Mouse (Mus musculus) midbrain, embryonic 14.5 days (tissue): ENCODE measurements around the gene Ltbp4. TPM values are rescaled to one million over a fixed set of nuclear protein-coding genes. Genes with fewer than 3 reads are reported as not detected.

Experiments
- ATAC-seq: fragments of 200-750 bp; cut with Nextera tagmentation; 2 replicates; pipeline ENCODE4 v1.8.0; 2017; ENCODE audit warnings: moderate number of reproducible peaks, moderate library complexity; ENCODE audit not compliant: low FRiP score, low TSS enrichment
- DNase-seq: peaks from one replicate; pipeline ENCODE4 v3.0.0-alpha.2; 2015
- H3K27ac ChIP-seq: fragments of 300-500 bp; sonication (generic); replicated peaks from 2 replicates; pipeline ENCODE4 v1.5.1; 2014; ENCODE audit warnings: mild to moderate bottlenecking, low read depth, low read length, moderate library complexity
- H3K27me3 ChIP-seq: fragments of 300-500 bp; sonication (generic); 2 replicates; pipeline ENCODE4 v1.6.1; 2014; ENCODE audit warnings: low read length, control low read depth, mixed read lengths; ENCODE audit not compliant: control insufficient read depth, insufficient read depth
- H3K36me3 ChIP-seq: fragments of 300-500 bp; sonication (generic); 2 replicates; pipeline ENCODE4 v1.6.1; 2014; ENCODE audit warnings: low read length, control low read depth; ENCODE audit not compliant: control insufficient read depth, insufficient read depth
- H3K4me1 ChIP-seq: fragments of 300-500 bp; sonication (generic); 2 replicates; pipeline ENCODE4 v1.6.1; 2014; ENCODE audit warnings: mild to moderate bottlenecking, antibody characterized with exemption, low read length, control low read depth; ENCODE audit not compliant: control insufficient read depth, insufficient read depth
- H3K4me2 ChIP-seq: fragments of 300-500 bp; sonication (generic); 2 replicates; pipeline ENCODE4 v1.6.1; 2014; ENCODE audit warnings: mild to moderate bottlenecking, low read length, moderate library complexity
- H3K4me3 ChIP-seq: fragments of 300-500 bp; sonication (generic); replicated peaks from 2 replicates; pipeline ENCODE4 v1.5.1; 2014; ENCODE audit warnings: low read depth, low read length
- H3K9ac ChIP-seq: fragments of 300-500 bp; sonication (generic); replicated peaks from 2 replicates; pipeline ENCODE4 v1.6.1; 2014; ENCODE audit warnings: mild to moderate bottlenecking, low read length, moderate library complexity
- H3K9me3 ChIP-seq: fragments of 300-500 bp; sonication (generic); 2 replicates; pipeline ENCODE4 v1.6.1; 2016; ENCODE audit warnings: low read length, control low read depth, mixed read lengths; ENCODE audit not compliant: control insufficient read depth
- WGBS: fragments of 180-500 bp; shearing (Covaris S2); extraction: QIAGEN DNeasy Blood & Tissue Kit; methylation state at CpG from one replicate; pipeline ENCODE4 v1.1.7; 2014; 5-methylcytosine and 5-hydroxymethylcytosine counted together
- polyA plus RNA-seq: library from polyadenylated mRNA; unstranded; fragments of >200 nt; fragmentation: Nextera tagmentation; extraction: Ambion mirVana; gene quantifications from 2 replicates; pipeline ENCODE4 v1.2.1, GENCODE M21; 2014

The Ltbp4 gene
- polyA plus RNA-seq, 1 experiment from 2014 or later: 7.4 TPM

GRCm38 (mm10) chr7:27359162-27359561 is 21.7 kb upstream of the Ltbp4 start:
- no peak overlapping the region for H3K4me2 ChIP-seq
- no peak overlapping the region for H3K27ac ChIP-seq
- 65% methylated on average over 2 of the region's 2 CpGs for WGBS
- peaks cover 8% of the 10 kb centered on the region for H3K4me1 ChIP-seq
- H3K9ac ChIP-seq: no peak overlapping the region
- no peak for ATAC-seq
- DNase-seq: no peak
- H3K36me3 ChIP-seq: no peaks in the 10 kb centered on the region
- peaks cover 40% of the 10 kb centered on the region for H3K27me3 ChIP-seq
- H3K4me3 ChIP-seq: no peak overlapping the region
- no peaks in the 10 kb centered on the region for H3K9me3 ChIP-seq

GRCm38 (mm10) chr7:27357595-27357978 is 20.1 kb upstream of the Ltbp4 start:
- peaks cover 15% of the 10 kb centered on the region for H3K4me1 ChIP-seq
- WGBS: 23% methylated on average over 3 of the region's 3 CpGs
- H3K36me3 ChIP-seq: peaks cover 10% of the 10 kb centered on the region
- no peak overlapping the region for H3K4me2 ChIP-seq
- peaks cover 26% of the 10 kb centered on the region for H3K27me3 ChIP-seq
- no peaks in the 10 kb centered on the region for H3K9me3 ChIP-seq
- H3K27ac ChIP-seq: no peak overlapping the region
- ATAC-seq: no peak
- no peak overlapping the region for H3K9ac ChIP-seq
- H3K4me3 ChIP-seq: no peak overlapping the region
- DNase-seq: no peak

- Histone ChIP-seq H3K4me2 (peak within 1 kb of the TSS; percentile 54), H3K4me1 (peaks cover 15% of the 10 kb centered on the region), H3K9me3 (no peaks in the 10 kb centered on the region), H3K36me3 (peaks cover 16% of the 10 kb centered on the region), H3K27ac (no peak within 1 kb of the TSS), H3K4me3 (peak within 1 kb of the TSS; percentile 69), H3K9ac (no peak within 1 kb of the TSS; the same call in 1 of the 2 replicates), H3K27me3 (peaks cover 22% of the 10 kb centered on the region)
- DNase-seq: no peak
- WGBS: 6% methylated on average over 27 of the region's 27 CpGs
- no peak for ATAC-seq
Observed at GRCm38 (mm10) chr7:27356861-27357594, 19.5 kb upstream of the Ltbp4 start, which contains the start of gene Gm20479. TSS of gene Gm20479 (minus strand) at chr7:27357419.

GRCm38 (mm10) chr7:27356248-27356647 is 18.8 kb upstream of the Ltbp4 start:
- 2% methylated on average over 16 of the region's 16 CpGs for WGBS
- peaks cover 23% of the 10 kb centered on the region for H3K36me3 ChIP-seq
- no peak overlapping the region; the same call in 1 of the 2 replicates for H3K9ac ChIP-seq
- peaks cover 15% of the 10 kb centered on the region for H3K4me1 ChIP-seq
- H3K4me2 ChIP-seq: peak overlapping the region; percentile 54
- DNase-seq (peak; percentile 47), ATAC-seq (peak; percentile 55; the same call in 1 of the 2 replicates)
- no peaks in the 10 kb centered on the region for H3K9me3 ChIP-seq
- peak overlapping the region; percentile 69 for H3K4me3 ChIP-seq
- peaks cover 22% of the 10 kb centered on the region for H3K27me3 ChIP-seq
- no peak overlapping the region for H3K27ac ChIP-seq

GRCm38 (mm10) chr7:27355745-27356240 is 18.3 kb upstream of the Ltbp4 start, which contains the start of gene Shkbp1:
TSS of gene Shkbp1 (minus strand) at chr7:27356019.
- no peaks in the 10 kb centered on the region for H3K9me3 ChIP-seq
- H3K36me3 ChIP-seq: peaks cover 25% of the 10 kb centered on the region
- H3K4me1 ChIP-seq: peaks cover 15% of the 10 kb centered on the region
- peaks cover 22% of the 10 kb centered on the region for H3K27me3 ChIP-seq
- H3K27ac ChIP-seq: peak within 1 kb of the TSS; percentile 72
- H3K4me3 ChIP-seq: peak within 1 kb of the TSS; percentile 69
- peak within 1 kb of the TSS; percentile 54 for H3K4me2 ChIP-seq
- peak; percentile 95 for ATAC-seq
- under 1% methylated on average over 34 of the region's 34 CpGs for WGBS
- H3K9ac ChIP-seq: peak within 1 kb of the TSS; percentile 60
- peak; percentile 95 for DNase-seq

GRCm38 (mm10) chr7:27355261-27355660 is 17.8 kb upstream of the Ltbp4 start:
- H3K9me3 ChIP-seq: no peaks in the 10 kb centered on the region
- DNase-seq: no peak

GRCm38 (mm10) chr7:27354783-27355182 is 17.3 kb upstream of the Ltbp4 start:
- Histone ChIP-seq H3K27me3 (peaks cover 22% of the 10 kb centered on the region), H3K9ac (peak overlapping the region; percentile 60), H3K4me2 (peak overlapping the region; percentile 54), H3K4me3 (peak overlapping the region; percentile 69), H3K36me3 (peaks cover 32% of the 10 kb centered on the region), H3K4me1 (peaks cover 15% of the 10 kb centered on the region), H3K9me3 (no peaks in the 10 kb centered on the region), H3K27ac (no peak overlapping the region)
- no peak for ATAC-seq
- 52% methylated on average over 4 of the region's 4 CpGs for WGBS
- DNase-seq: no peak

More at GRCm38 (mm10) chr7:27355261-27355660, 17.8 kb upstream of the Ltbp4 start:
- H3K27me3 ChIP-seq: peaks cover 22% of the 10 kb centered on the region
- peaks cover 30% of the 10 kb centered on the region for H3K36me3 ChIP-seq
- H3K27ac ChIP-seq: peak overlapping the region; percentile 72
- H3K9ac ChIP-seq: peak overlapping the region; percentile 60
- ATAC-seq: no peak
- 5% methylated on average over 14 of the region's 14 CpGs for WGBS
- peak overlapping the region; percentile 54 for H3K4me2 ChIP-seq
- peaks cover 15% of the 10 kb centered on the region for H3K4me1 ChIP-seq
- H3K4me3 ChIP-seq: peak overlapping the region; percentile 69

GRCm38 (mm10) chr7:27354144-27354543 is 16.7 kb upstream of the Ltbp4 start:
- peaks cover 22% of the 10 kb centered on the region for H3K27me3 ChIP-seq
- DNase-seq (peak; percentile 78), ATAC-seq (no peak)
- no peak overlapping the region for H3K9ac ChIP-seq
- peaks cover 15% of the 10 kb centered on the region for H3K4me1 ChIP-seq
- no peak overlapping the region for H3K27ac ChIP-seq
- H3K4me3 ChIP-seq: peak overlapping the region; percentile 69
- 27% methylated on average over 6 of the region's 6 CpGs for WGBS
- H3K4me2 ChIP-seq: peak overlapping the region; percentile 54
- no peaks in the 10 kb centered on the region for H3K9me3 ChIP-seq
- peaks cover 38% of the 10 kb centered on the region for H3K36me3 ChIP-seq
